Mouse (Mus musculus) midbrain, embryonic 14.5 days (tissue): ENCODE measurements around the gene Aktip. TPM values are rescaled to one million over a fixed set of nuclear protein-coding genes. Genes with fewer than 3 reads are reported as not detected.

Source experiments
- ATAC-seq: fragments of 200-750 bp; cut with Nextera tagmentation; 2 replicates; pipeline ENCODE4 v1.8.0; 2017; ENCODE audit warnings: moderate number of reproducible peaks, moderate library complexity; ENCODE audit not compliant: low FRiP score, low TSS enrichment
- DNase-seq: peaks from one replicate; pipeline ENCODE4 v3.0.0-alpha.2; 2015
- H3K27ac ChIP-seq: fragments of 300-500 bp; sonication (generic); replicated peaks from 2 replicates; pipeline ENCODE4 v1.5.1; 2014; ENCODE audit warnings: mild to moderate bottlenecking, low read depth, low read length, moderate library complexity
- H3K27me3 ChIP-seq: fragments of 300-500 bp; sonication (generic); 2 replicates; pipeline ENCODE4 v1.6.1; 2014; ENCODE audit warnings: low read length, control low read depth, mixed read lengths; ENCODE audit not compliant: control insufficient read depth, insufficient read depth
- H3K36me3 ChIP-seq: fragments of 300-500 bp; sonication (generic); 2 replicates; pipeline ENCODE4 v1.6.1; 2014; ENCODE audit warnings: low read length, control low read depth; ENCODE audit not compliant: control insufficient read depth, insufficient read depth
- H3K4me1 ChIP-seq: fragments of 300-500 bp; sonication (generic); 2 replicates; pipeline ENCODE4 v1.6.1; 2014; ENCODE audit warnings: mild to moderate bottlenecking, antibody characterized with exemption, low read length, control low read depth; ENCODE audit not compliant: control insufficient read depth, insufficient read depth
- H3K4me2 ChIP-seq: fragments of 300-500 bp; sonication (generic); 2 replicates; pipeline ENCODE4 v1.6.1; 2014; ENCODE audit warnings: mild to moderate bottlenecking, low read length, moderate library complexity
- H3K4me3 ChIP-seq: fragments of 300-500 bp; sonication (generic); replicated peaks from 2 replicates; pipeline ENCODE4 v1.5.1; 2014; ENCODE audit warnings: low read depth, low read length
- H3K9ac ChIP-seq: fragments of 300-500 bp; sonication (generic); replicated peaks from 2 replicates; pipeline ENCODE4 v1.6.1; 2014; ENCODE audit warnings: mild to moderate bottlenecking, low read length, moderate library complexity
- H3K9me3 ChIP-seq: fragments of 300-500 bp; sonication (generic); 2 replicates; pipeline ENCODE4 v1.6.1; 2016; ENCODE audit warnings: low read length, control low read depth, mixed read lengths; ENCODE audit not compliant: control insufficient read depth
- WGBS: fragments of 180-500 bp; shearing (Covaris S2); extraction: QIAGEN DNeasy Blood & Tissue Kit; methylation state at CpG from one replicate; pipeline ENCODE4 v1.1.7; 2014; 5-methylcytosine and 5-hydroxymethylcytosine counted together
- polyA plus RNA-seq: library from polyadenylated mRNA; unstranded; fragments of >200 nt; fragmentation: Nextera tagmentation; extraction: Ambion mirVana; gene quantifications from 2 replicates; pipeline ENCODE4 v1.2.1, GENCODE M21; 2014

The Aktip gene
- polyA plus RNA-seq, 1 experiment from 2014 or later, result 143 TPM

DNA sequence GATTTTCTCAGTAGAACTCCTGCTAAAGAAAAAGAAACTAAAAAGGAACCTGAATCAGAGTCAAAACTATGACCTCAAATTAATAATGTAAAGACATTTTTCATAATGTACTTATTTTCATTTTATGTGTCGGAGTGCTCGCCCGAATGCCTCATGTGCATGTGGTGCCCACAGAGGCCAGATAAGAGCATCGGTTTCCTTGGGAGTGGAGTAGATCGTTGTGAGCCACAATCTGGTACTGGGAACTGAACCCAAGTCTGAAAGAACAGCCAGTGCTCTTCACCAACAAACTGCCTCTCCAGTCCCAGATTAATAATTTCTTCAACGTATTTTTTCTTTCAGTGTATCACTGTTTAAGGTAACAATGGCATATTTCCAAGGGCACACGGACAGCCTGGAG is 24.5 kb upstream of the Aktip start:
- H3K9ac ChIP-seq, result no peak overlapping the region
- no peak overlapping the region for H3K4me3 ChIP-seq
- 96% methylated on average over 7 of the region's 7 CpGs for WGBS
- no peaks in the 10 kb centered on the region for H3K27me3 ChIP-seq
- no peaks in the 10 kb centered on the region for H3K4me1 ChIP-seq
- no peaks in the 10 kb centered on the region for H3K9me3 ChIP-seq
- DNase-seq (no peak), ATAC-seq (no peak)
- no peaks in the 10 kb centered on the region; the same call in 1 of the 2 replicates for H3K36me3 ChIP-seq
- H3K4me2 ChIP-seq, result no peak overlapping the region
- no peak overlapping the region for H3K27ac ChIP-seq

GRCm38 (mm10) chr8:91221841-91222240 is 22.1 kb upstream of the Aktip start:
- Histone ChIP-seq H3K27me3 (no peaks in the 10 kb centered on the region), H3K36me3 (no peaks in the 10 kb centered on the region; the same call in 1 of the 2 replicates), H3K9ac (no peak overlapping the region), H3K4me1 (no peaks in the 10 kb centered on the region), H3K4me2 (no peak overlapping the region), H3K4me3 (no peak overlapping the region), H3K9me3 (no peaks in the 10 kb centered on the region), H3K27ac (no peak overlapping the region)
- 93% methylated on average over 2 of the region's 2 CpGs for WGBS
- ATAC-seq (no peak), DNase-seq (no peak)

GRCm38 (mm10) chr8:91218271-91218670 is 18.5 kb upstream of the Aktip start:
- no peaks in the 10 kb centered on the region for H3K9me3 ChIP-seq
- H3K27ac ChIP-seq, result peak overlapping the region; percentile 49; the same call in 1 of the 2 replicates
- no peak overlapping the region for H3K9ac ChIP-seq
- H3K36me3 ChIP-seq, result no peaks in the 10 kb centered on the region
- 70% methylated on average over 4 of the region's 4 CpGs for WGBS
- no peak overlapping the region for H3K4me3 ChIP-seq
- DNase-seq (no peak), ATAC-seq (no peak)
- no peaks in the 10 kb centered on the region for H3K27me3 ChIP-seq
- H3K4me1 ChIP-seq, result no peaks in the 10 kb centered on the region
- no peak overlapping the region for H3K4me2 ChIP-seq

- ATAC-seq (no peak), DNase-seq (no peak)
- H3K27me3 ChIP-seq, result no peaks in the 10 kb centered on the region
- no peak overlapping the region for H3K27ac ChIP-seq
- H3K36me3 ChIP-seq, result no peaks in the 10 kb centered on the region
- H3K9ac ChIP-seq, result no peak overlapping the region
- no peak overlapping the region for H3K4me3 ChIP-seq
- H3K9me3 ChIP-seq, result no peaks in the 10 kb centered on the region
- 92% methylated on average over 5 of the region's 5 CpGs for WGBS
- no peak overlapping the region for H3K4me2 ChIP-seq
- no peaks in the 10 kb centered on the region for H3K4me1 ChIP-seq
Observed at GRCm38 (mm10) chr8:91217062-91217905, 17.5 kb upstream of the Aktip start.

DNA sequence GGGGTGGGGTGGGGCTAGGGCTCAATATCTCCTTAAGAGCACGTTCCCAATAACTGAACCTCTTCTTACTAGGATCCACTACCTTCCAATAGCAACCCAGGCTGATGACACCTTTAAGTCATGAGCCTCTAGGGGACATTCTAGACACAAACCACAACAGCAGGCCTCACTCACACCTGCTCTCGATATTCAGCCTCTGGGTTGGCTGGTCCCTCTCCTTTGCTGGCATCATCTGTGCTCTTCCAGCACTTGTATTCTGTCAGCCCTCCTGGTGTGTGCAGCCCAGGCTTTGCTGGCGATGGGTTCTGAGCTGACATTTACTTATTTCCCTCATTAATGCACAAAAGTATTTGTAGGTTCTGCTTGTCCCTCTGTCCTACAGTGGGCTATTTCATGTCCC is 14.5 kb upstream of the Aktip start:
- H3K4me1 ChIP-seq, result no peaks in the 10 kb centered on the region
- H3K4me3 ChIP-seq, result no peak overlapping the region
- 70% methylated on average over 3 of the region's 3 CpGs for WGBS
- H3K27ac ChIP-seq, result no peak overlapping the region
- DNase-seq (no peak), ATAC-seq (no peak)
- H3K9ac ChIP-seq, result no peak overlapping the region
- H3K36me3 ChIP-seq, result no peaks in the 10 kb centered on the region
- no peaks in the 10 kb centered on the region for H3K9me3 ChIP-seq
- no peak overlapping the region for H3K4me2 ChIP-seq
- H3K27me3 ChIP-seq, result no peaks in the 10 kb centered on the region

DNA sequence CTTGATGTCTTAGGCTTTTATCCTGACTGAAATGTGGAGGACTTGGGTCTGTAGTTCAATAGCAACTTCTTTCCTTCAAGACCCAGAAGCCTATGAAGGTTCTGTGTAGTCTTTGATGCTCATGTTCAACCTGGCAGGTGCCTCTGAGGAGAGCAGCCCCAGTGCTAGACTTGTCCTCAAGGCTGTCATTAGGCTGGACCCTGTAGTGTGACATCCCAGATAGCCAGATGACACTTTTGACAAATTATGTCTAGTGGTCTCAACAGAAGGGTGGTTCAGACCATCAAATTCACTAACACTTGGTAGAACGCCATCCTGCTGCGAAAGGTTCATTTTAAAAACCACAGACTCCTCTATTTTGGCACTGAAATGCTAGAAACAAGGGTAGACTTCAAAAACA is 13.2 kb upstream of the Aktip start:
- no peaks in the 10 kb centered on the region for H3K36me3 ChIP-seq
- no peak overlapping the region for H3K4me2 ChIP-seq
- H3K9ac ChIP-seq, result no peak overlapping the region
- 96% methylated on average over 2 of the region's 2 CpGs for whole genome bisulfite sequencing
- no peak overlapping the region for H3K27ac ChIP-seq
- H3K4me3 ChIP-seq, result no peak overlapping the region
- DNase-seq, result no peak
- H3K4me1 ChIP-seq, result no peaks in the 10 kb centered on the region
- no peaks in the 10 kb centered on the region for H3K9me3 ChIP-seq
- no peak for ATAC-seq
- no peaks in the 10 kb centered on the region for H3K27me3 ChIP-seq

DNA sequence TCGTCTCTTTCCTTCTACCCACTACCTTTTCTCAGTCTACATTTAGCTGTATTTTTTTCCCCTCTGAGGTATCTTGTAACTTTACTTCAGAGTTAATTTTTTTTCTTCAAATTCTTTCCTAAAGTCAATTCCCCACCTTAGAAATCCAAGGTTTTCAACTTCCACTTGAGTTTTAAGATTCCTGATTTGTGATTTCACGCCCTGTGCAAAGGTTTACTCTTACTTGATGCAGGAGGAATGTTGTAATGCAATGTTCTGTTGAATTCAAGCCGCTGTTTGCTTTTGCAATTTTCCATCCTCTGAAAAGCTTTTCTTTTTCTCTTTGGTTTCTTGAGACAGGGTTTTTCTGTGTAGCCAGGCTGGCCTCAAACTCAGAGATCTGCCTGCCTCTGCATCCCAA is 9.9 kb upstream of the Aktip start:
- Histone ChIP-seq H3K4me2 (no peak overlapping the region), H3K27ac (no peak overlapping the region), H3K27me3 (no peaks in the 10 kb centered on the region), H3K4me1 (no peaks in the 10 kb centered on the region), H3K4me3 (no peak overlapping the region), H3K9me3 (no peaks in the 10 kb centered on the region), H3K9ac (no peak overlapping the region), H3K36me3 (no peaks in the 10 kb centered on the region)
- DNase-seq (no peak), ATAC-seq (no peak)
- 86% methylated on average over 3 of the region's 3 CpGs for WGBS

DNA sequence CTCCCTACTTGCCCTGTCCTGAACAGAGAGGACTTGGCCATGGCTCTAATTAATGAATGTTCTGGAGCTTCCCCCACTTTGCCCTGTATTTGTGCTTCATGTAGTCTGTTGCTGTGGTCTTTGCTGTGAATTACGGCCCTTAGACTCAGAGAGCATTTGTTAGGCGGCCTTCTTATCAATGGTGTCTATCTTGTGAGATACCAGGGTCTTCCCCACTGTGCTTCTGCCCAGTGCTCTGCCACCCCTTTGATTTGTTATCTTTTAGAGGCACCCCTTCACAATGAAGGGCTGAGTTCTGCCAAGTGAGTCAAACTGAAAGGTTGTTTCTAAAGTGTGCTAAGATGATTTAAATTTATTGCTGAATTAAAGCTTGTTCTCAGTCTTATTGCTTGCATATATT is 7.9 kb upstream of the Aktip start:
- H3K27ac ChIP-seq, result no peak overlapping the region
- H3K4me1 ChIP-seq, result no peaks in the 10 kb centered on the region
- H3K4me2 ChIP-seq, result no peak overlapping the region
- no peak for ATAC-seq
- no peaks in the 10 kb centered on the region for H3K27me3 ChIP-seq
- H3K9ac ChIP-seq, result no peak overlapping the region
- H3K36me3 ChIP-seq, result no peaks in the 10 kb centered on the region
- no peak for DNase-seq
- no peaks in the 10 kb centered on the region for H3K9me3 ChIP-seq
- WGBS, result 80% methylated on average over 2 of the region's 2 CpGs
- H3K4me3 ChIP-seq, result no peak overlapping the region

- Histone ChIP-seq H3K36me3 (no peaks in the 10 kb centered on the region), H3K4me3 (no peak overlapping the region), H3K9me3 (no peaks in the 10 kb centered on the region), H3K4me2 (no peak overlapping the region), H3K4me1 (no peaks in the 10 kb centered on the region), H3K27ac (no peak overlapping the region), H3K9ac (no peak overlapping the region), H3K27me3 (no peaks in the 10 kb centered on the region)
- 77% methylated on average over 6 of the region's 6 CpGs for WGBS
- DNase-seq (no peak), ATAC-seq (no peak)
Observed at GRCm38 (mm10) chr8:91205897-91206296, 6.1 kb upstream of the Aktip start.
